Mouse (Mus musculus) midbrain, postnatal 0 days (tissue): ENCODE measurements around the gene Lgr4. TPM values are rescaled to one million over a fixed set of nuclear protein-coding genes. Genes with fewer than 3 reads are reported as not detected.

Experiments used
- ATAC-seq: fragments of 200-750 bp; cut with Nextera tagmentation; 2 replicates; pipeline ENCODE4 v1.8.0; 2017; ENCODE audit warnings: moderate number of reproducible peaks, mild to moderate bottlenecking, moderate TSS enrichment, moderate library complexity; ENCODE audit not compliant: low FRiP score
- DNase-seq: peaks from one replicate; pipeline ENCODE4 v3.0.0-alpha.2; 2015; ENCODE audit warnings: low spot score
- H3K27ac ChIP-seq: fragments of 300-500 bp; sonication (generic); 2 replicates; pipeline ENCODE4 v1.5.1; 2014; ENCODE audit warnings: low read depth, mild to moderate bottlenecking, low read length, mixed read lengths
- H3K27me3 ChIP-seq: fragments of 300-500 bp; sonication (generic); 2 replicates; pipeline ENCODE4 v1.6.1; 2014; ENCODE audit warnings: low read length, control low read depth, mixed read lengths; ENCODE audit not compliant: insufficient read depth
- H3K36me3 ChIP-seq: fragments of 300-500 bp; sonication (generic); 2 replicates; pipeline ENCODE4 v1.6.1; 2014; ENCODE audit warnings: low read length, control low read depth, mixed read lengths; ENCODE audit not compliant: insufficient read depth
- H3K4me1 ChIP-seq: fragments of 300-500 bp; sonication (generic); 2 replicates; pipeline ENCODE4 v1.6.1; 2014; ENCODE audit warnings: mild to moderate bottlenecking, control low read depth, antibody characterized with exemption, low read length, mixed read lengths; ENCODE audit not compliant: insufficient read depth
- H3K4me2 ChIP-seq: fragments of 300-500 bp; sonication (generic); 2 replicates; pipeline ENCODE4 v1.6.1; 2014; ENCODE audit warnings: low read depth, mild to moderate bottlenecking, low read length, mixed read lengths; ENCODE audit not compliant: poor library complexity, severe bottlenecking
- H3K4me3 ChIP-seq: fragments of 300-500 bp; sonication (generic); 2 replicates; pipeline ENCODE4 v1.5.1; 2014; ENCODE audit warnings: low read depth, mild to moderate bottlenecking, low read length, moderate library complexity
- H3K9ac ChIP-seq: fragments of 300-500 bp; sonication (generic); replicated peaks from 2 replicates; pipeline ENCODE4 v1.6.1; 2014; ENCODE audit warnings: mild to moderate bottlenecking, low read length, moderate library complexity, mixed read lengths; ENCODE audit not compliant: poor library complexity, severe bottlenecking
- H3K9me3 ChIP-seq: fragments of 300-500 bp; sonication (generic); 2 replicates; pipeline ENCODE4 v1.6.1; 2016; ENCODE audit warnings: low read length, control low read depth
- CTCF ChIP-seq: IDR thresholded peaks from 2 replicates; pipeline ENCODE4 v1.5.1; 2016; ENCODE audit warnings: antibody characterized with exemption, mild to moderate bottlenecking
- WGBS: fragments of 180-500 bp; shearing (Covaris S2); extraction: QIAGEN DNeasy Blood & Tissue Kit; methylation state at CpG from one replicate; pipeline ENCODE4 v1.1.7; 2014; 5-methylcytosine and 5-hydroxymethylcytosine counted together
- polyA plus RNA-seq: library from polyadenylated mRNA; unstranded; fragments of >200 nt; fragmentation: Nextera tagmentation; extraction: Ambion mirVana; gene quantifications from 2 replicates; pipeline ENCODE4 v1.2.1, GENCODE M21; 2015
- total RNA-seq: library from RNA; depleted of rRNA; stranded (reverse); fragments of >200 nt; gene quantifications from 2 replicates; pipeline ENCODE4 v1.2.3, GENCODE M21; 2014

Gene Lgr4
- total and polyA plus RNA-seq, 2 experiments from 2014 or later, result 9.9 to 33.4 TPM

DNA sequence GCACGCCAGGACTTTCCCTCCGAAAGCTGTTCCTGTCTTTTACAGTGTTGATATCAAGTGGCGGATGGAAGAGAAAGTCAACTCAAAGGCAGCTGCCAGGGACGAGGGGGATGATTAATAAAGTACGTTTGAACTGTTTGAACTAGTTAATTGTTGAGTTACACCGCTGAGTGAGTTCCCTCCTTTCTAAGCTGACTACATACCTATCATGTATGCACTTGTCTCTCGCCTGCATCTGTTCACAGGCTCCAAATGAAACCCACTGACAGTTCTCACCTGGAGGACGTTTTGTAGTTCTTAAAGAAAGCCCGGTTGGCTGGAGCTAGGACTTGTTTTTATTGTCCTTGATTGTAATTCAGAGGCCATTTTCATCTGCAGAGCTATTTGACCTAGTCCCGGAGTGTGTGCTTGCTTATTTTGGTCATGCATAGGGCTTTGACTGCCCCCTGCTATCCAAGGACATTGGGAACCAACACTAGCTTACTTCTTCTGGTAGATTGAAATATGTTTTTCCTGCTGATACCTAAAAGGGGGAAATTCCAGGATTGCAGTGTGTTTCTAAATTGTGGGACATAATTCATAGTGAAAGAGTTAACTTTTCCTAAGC, 52.6 kb downstream of the Lgr4 start:
- 72% methylated on average over 10 of the region's 10 CpGs for WGBS

DNA sequence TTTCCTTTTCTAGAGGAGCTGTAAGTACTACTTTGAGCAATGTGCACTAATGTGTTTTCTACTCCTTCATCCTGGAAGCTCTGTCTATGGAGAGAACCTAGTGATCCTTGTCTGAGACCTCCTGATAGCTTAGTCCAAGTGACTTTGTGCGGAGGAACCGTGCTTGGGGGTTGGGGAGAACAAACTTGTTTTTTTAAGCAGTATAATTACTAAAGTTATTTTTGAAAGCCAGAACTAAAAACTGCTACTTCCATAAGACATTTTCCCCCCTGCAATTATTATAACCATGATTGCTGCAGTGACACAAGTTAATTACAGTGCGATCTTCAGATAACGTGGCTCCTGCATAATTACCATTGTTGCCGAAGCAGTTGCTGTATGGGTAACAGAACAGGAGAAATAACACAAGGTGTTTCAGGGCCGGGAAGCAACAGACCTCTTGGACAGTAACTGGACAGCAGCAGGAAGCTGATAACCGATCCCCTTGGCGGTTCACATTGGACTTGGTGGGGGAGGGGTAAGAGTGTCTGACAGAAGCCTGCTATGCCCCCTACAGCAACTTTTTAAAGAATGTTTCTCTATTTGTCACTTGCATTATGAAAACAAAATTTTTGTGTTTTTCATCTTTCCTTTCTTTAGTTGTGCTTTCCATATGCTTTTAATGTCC, 53.4 kb downstream of the Lgr4 start:
- WGBS, result 71% methylated on average over 8 of the region's 8 CpGs
- Histone ChIP-seq H3K36me3 (no peaks in the 10 kb centered on the region), H3K9me3 (no peaks in the 10 kb centered on the region), H3K4me1 (no peaks in the 10 kb centered on the region), H3K27ac (no peak overlapping the region), H3K9ac (no peak overlapping the region), H3K4me2 (no peak overlapping the region), H3K27me3 (no peaks in the 10 kb centered on the region), H3K4me3 (no peak overlapping the region)
- ATAC-seq (no peak), DNase-seq (no peak)
- no peak for TF ChIP-seq CTCF

More for the DNA sequence above, 52.6 kb downstream of the Lgr4 start:
- ATAC-seq (no peak), DNase-seq (no peak)
- TF ChIP-seq CTCF, result no peak
- H3K36me3 ChIP-seq, result no peaks in the 10 kb centered on the region
- H3K27ac ChIP-seq, result no peak overlapping the region
- no peaks in the 10 kb centered on the region for H3K27me3 ChIP-seq
- H3K4me3 ChIP-seq, result no peak overlapping the region
- H3K4me2 ChIP-seq, result no peak overlapping the region
- H3K9ac ChIP-seq, result no peak overlapping the region
- H3K4me1 ChIP-seq, result no peaks in the 10 kb centered on the region
- no peaks in the 10 kb centered on the region for H3K9me3 ChIP-seq

DNA sequence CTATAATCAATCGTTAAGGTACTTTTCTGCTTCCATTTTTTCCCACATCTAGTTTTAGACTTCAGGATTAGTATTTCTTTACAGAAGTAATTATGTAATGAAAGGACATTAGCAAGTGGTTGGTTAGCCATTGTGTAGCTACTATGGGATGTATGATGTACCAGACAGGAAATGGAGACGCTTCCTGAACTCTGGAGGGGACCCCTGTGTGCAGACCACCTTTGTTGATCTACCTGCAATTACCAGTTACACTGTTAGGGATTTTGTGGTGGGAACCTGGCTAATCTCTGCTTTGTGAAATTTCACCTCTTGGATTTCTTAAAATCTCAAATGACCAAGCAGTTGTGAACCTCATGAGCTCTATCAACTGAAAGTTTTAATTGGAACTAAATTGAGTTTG, 54.9 kb downstream of the Lgr4 start:
- WGBS, result 92% methylated on average over 2 of the region's 2 CpGs

GRCm38 (mm10) chr2:109972922-109973321, 55.5 kb downstream of the Lgr4 start:
- no peak for DNase-seq
- H3K4me2 ChIP-seq, result no peak overlapping the region
- H3K9ac ChIP-seq, result no peak overlapping the region
- 78% methylated on average over 7 of the region's 7 CpGs for WGBS
- H3K4me1 ChIP-seq, result no peaks in the 10 kb centered on the region
- no peaks in the 10 kb centered on the region for H3K27me3 ChIP-seq
- H3K27ac ChIP-seq, result no peak overlapping the region
- ATAC-seq, result no peak
- TF ChIP-seq CTCF, result no peak
- no peaks in the 10 kb centered on the region for H3K36me3 ChIP-seq
- H3K9me3 ChIP-seq, result no peaks in the 10 kb centered on the region
- no peak overlapping the region for H3K4me3 ChIP-seq

More for the DNA sequence above, 54.9 kb downstream of the Lgr4 start:
- ATAC-seq (no peak), DNase-seq (no peak)
- H3K9me3 ChIP-seq, result no peaks in the 10 kb centered on the region
- no peak overlapping the region for H3K4me3 ChIP-seq
- TF ChIP-seq CTCF, result no peak
- H3K27me3 ChIP-seq, result no peaks in the 10 kb centered on the region
- no peak overlapping the region for H3K27ac ChIP-seq
- no peaks in the 10 kb centered on the region for H3K4me1 ChIP-seq
- H3K4me2 ChIP-seq, result no peak overlapping the region
- no peaks in the 10 kb centered on the region for H3K36me3 ChIP-seq
- H3K9ac ChIP-seq, result no peak overlapping the region

DNA sequence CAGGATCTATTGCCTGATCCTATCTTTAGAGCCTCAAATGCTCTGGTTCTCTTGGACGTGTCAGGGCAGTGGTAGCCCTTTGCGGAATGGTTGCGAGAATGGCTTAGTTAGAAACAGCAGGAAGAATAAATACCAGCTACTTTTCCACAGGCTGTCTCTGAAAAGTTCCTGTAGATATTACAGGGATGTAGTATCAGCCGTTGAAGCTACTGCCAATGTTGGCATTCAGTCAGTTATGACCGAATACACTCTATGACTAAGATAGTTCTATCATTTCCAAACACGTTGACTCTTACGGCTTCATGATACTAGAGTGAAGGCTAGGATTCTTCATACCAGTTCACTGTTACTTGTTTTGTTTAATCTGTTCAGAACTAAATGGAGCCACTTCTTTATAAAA, 57.4 kb downstream of the Lgr4 start:
- 97% methylated on average over 7 of the region's 7 CpGs for WGBS
- Histone ChIP-seq H3K4me3 (no peak overlapping the region), H3K36me3 (no peaks in the 10 kb centered on the region), H3K4me2 (no peak overlapping the region), H3K9ac (no peak overlapping the region), H3K27me3 (no peaks in the 10 kb centered on the region), H3K27ac (no peak overlapping the region), H3K9me3 (no peaks in the 10 kb centered on the region), H3K4me1 (no peaks in the 10 kb centered on the region)
- ATAC-seq, result no peak
- no peak for TF ChIP-seq CTCF
- DNase-seq, result no peak

DNA sequence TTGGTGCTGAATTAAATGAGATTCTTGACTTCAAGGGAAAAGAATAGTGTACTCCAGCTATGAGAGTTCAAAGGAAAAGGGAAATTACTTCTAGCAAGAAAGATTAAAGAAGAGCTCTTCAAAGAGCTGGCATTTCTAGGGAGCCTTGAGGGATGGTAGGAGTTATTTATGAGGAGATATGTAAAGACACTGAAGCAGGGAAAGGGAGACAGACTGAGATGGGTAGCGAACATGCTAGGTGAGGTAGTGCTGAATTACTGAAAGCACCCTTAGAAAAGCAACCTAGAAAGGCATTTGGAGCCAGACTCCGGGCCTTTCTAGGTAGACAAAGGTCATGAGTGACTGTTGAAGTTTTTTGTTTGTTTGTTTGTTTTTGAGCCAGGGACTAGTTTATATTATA, 58.7 kb downstream of the Lgr4 start:
- H3K9ac ChIP-seq, result no peak overlapping the region
- H3K4me3 ChIP-seq, result no peak overlapping the region
- no peak overlapping the region for H3K4me2 ChIP-seq
- no peak overlapping the region for H3K27ac ChIP-seq
- H3K9me3 ChIP-seq, result no peaks in the 10 kb centered on the region
- WGBS, result 78% methylated on average over 2 of the region's 2 CpGs
- no peak for DNase-seq
- no peaks in the 10 kb centered on the region for H3K4me1 ChIP-seq
- TF ChIP-seq CTCF, result no peak
- ATAC-seq, result peak; percentile 31; the same call in 1 of the 2 replicates
- no peaks in the 10 kb centered on the region for H3K27me3 ChIP-seq
- H3K36me3 ChIP-seq, result no peaks in the 10 kb centered on the region
